Mouse (Mus musculus) midbrain, embryonic 11.5 days (tissue): ENCODE results near the gene Hoxb2. TPM values are rescaled to one million over a fixed set of nuclear protein-coding genes. Genes with fewer than 3 reads are reported as not detected.

Experiments used
- ATAC-seq: fragments of 200-750 bp; cut with Nextera tagmentation; 2 replicates; pipeline ENCODE4 v1.8.0; 2017; ENCODE audit warnings: moderate TSS enrichment, moderate library complexity; ENCODE audit not compliant: low FRiP score
- DNase-seq: peaks from one replicate; pipeline ENCODE4 v3.0.0; 2015; ENCODE audit warnings: low spot score; ENCODE audit errors: missing footprints
- H3K27ac ChIP-seq: fragments of 300-500 bp; sonication (generic); 2 replicates; pipeline ENCODE4 v1.5.1; 2014; ENCODE audit warnings: low read depth, low read length
- H3K27me3 ChIP-seq: fragments of 300-500 bp; sonication (generic); 2 replicates; pipeline ENCODE4 v1.6.1; 2014; ENCODE audit warnings: mild to moderate bottlenecking, low read length, moderate library complexity, mixed read lengths; ENCODE audit not compliant: control insufficient read depth, insufficient read depth
- H3K36me3 ChIP-seq: fragments of 300-500 bp; sonication (generic); 2 replicates; pipeline ENCODE4 v1.6.1; 2014; ENCODE audit warnings: mild to moderate bottlenecking, low read length, moderate library complexity, mixed read lengths; ENCODE audit not compliant: control insufficient read depth, insufficient read depth
- H3K4me1 ChIP-seq: fragments of 300-500 bp; sonication (generic); 2 replicates; pipeline ENCODE4 v1.6.1; 2014; ENCODE audit warnings: low read length; ENCODE audit not compliant: control insufficient read depth, insufficient read depth
- H3K4me2 ChIP-seq: fragments of 300-500 bp; sonication (generic); 2 replicates; pipeline ENCODE4 v1.6.1; 2014; ENCODE audit warnings: mild to moderate bottlenecking, moderate library complexity
- H3K4me3 ChIP-seq: fragments of 300-500 bp; sonication (generic); 2 replicates; pipeline ENCODE4 v1.5.1; 2014; ENCODE audit warnings: low read depth, low read length
- H3K9ac ChIP-seq: fragments of 300-500 bp; sonication (generic); 2 replicates; pipeline ENCODE4 v1.6.1; 2014; ENCODE audit warnings: low read length
- H3K9me3 ChIP-seq: fragments of 300-500 bp; sonication (generic); 2 replicates; pipeline ENCODE4 v1.6.1; 2016; ENCODE audit warnings: low read length; ENCODE audit not compliant: control insufficient read depth
- WGBS: fragments of 180-500 bp; shearing (Covaris S2); extraction: QIAGEN DNeasy Blood & Tissue Kit; methylation state at CpG from one replicate; pipeline ENCODE4 v1.1.7; 2014; 5-methylcytosine and 5-hydroxymethylcytosine counted together
- polyA plus RNA-seq: library from polyadenylated mRNA; unstranded; fragments of >200 nt; fragmentation: Nextera tagmentation; extraction: Ambion mirVana; gene quantifications from 2 replicates; pipeline ENCODE4 v1.2.1, GENCODE M21; 2014

The Hoxb2 gene
- polyA plus RNA-seq, 1 experiment from 2014 or later: not detected

DNA sequence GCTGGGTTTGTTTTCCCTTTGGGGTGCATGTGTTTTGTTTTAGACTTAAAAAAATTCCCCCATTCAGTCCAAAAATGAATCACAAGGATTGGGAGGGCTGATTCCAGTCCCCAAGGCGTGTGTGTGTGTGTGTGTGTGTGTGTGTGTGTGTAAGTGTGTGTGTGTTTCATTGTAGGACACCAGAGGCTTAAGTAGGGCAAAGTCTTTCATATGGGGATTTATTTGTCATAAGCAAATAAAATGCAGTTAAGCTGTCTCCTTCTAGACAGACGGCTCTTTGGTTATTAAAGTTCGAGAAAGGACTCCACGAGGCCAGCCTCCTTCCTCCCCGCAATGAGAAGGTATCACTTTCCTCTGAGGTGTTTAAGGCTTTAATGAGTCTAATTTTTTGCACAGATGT, 28.5 kb upstream of the Hoxb2 start:
- DNase-seq: no peak
- Histone ChIP-seq H3K9me3 (no peaks in the 10 kb centered on the region), H3K27ac (no peak overlapping the region), H3K4me1 (peaks cover 5% of the 10 kb centered on the region), H3K27me3 (peaks cover 100% of the 10 kb centered on the region), H3K4me3 (no peak overlapping the region), H3K4me2 (no peak overlapping the region), H3K36me3 (no peaks in the 10 kb centered on the region), H3K9ac (no peak overlapping the region)
- 8% methylated on average over 5 of the region's 5 CpGs for WGBS
- ATAC-seq: no peak

GRCm38 (mm10) chr11:96322738-96323137, 27.6 kb upstream of the Hoxb2 start:
- no peaks in the 10 kb centered on the region for H3K36me3 ChIP-seq
- no peak overlapping the region for H3K27ac ChIP-seq
- H3K9me3 ChIP-seq: no peaks in the 10 kb centered on the region
- H3K4me1 ChIP-seq: peaks cover 5% of the 10 kb centered on the region
- no peak overlapping the region for H3K4me3 ChIP-seq
- DNase-seq: no peak
- WGBS: 5% methylated on average over 6 of the region's 6 CpGs
- H3K4me2 ChIP-seq: no peak overlapping the region
- ATAC-seq: no peak
- H3K27me3 ChIP-seq: peaks cover 100% of the 10 kb centered on the region
- H3K9ac ChIP-seq: no peak overlapping the region

DNA sequence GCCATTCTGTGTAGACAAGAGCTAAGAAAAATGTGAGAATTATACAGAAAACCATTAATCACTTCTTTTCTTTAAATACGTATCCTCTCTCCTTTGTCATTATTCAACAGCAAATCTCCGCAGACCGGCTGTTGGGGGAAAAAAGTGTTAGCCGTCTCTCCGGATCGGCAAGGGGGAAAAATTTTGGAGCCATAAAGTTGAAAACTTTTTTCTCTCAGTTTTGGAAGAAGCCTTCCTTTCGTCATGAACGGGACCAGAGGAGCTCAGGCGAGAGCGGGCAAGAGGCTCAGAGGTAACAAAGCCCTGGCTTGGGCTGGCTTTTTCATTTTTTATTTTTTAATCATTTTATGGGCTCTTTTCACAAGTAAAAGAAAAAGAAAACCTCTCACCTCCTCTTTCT, 27.2 kb upstream of the Hoxb2 start, which contains the start of gene Hoxb3:
Hoxb3 (plus strand) TSS at position 173 of the 400 bp plus-strand sequence.
- no peaks in the 10 kb centered on the region for H3K9me3 ChIP-seq
- H3K4me2 ChIP-seq: no peak within 1 kb of the TSS
- H3K9ac ChIP-seq: no peak within 1 kb of the TSS
- no peak within 1 kb of the TSS for H3K4me3 ChIP-seq
- 1% methylated on average over 10 of the region's 10 CpGs for WGBS
- ATAC-seq (no peak), DNase-seq (no peak)
- H3K36me3 ChIP-seq: no peaks in the 10 kb centered on the region
- peaks cover 5% of the 10 kb centered on the region for H3K4me1 ChIP-seq
- no peak within 1 kb of the TSS for H3K27ac ChIP-seq
- H3K27me3 ChIP-seq: peaks cover 100% of the 10 kb centered on the region

DNA sequence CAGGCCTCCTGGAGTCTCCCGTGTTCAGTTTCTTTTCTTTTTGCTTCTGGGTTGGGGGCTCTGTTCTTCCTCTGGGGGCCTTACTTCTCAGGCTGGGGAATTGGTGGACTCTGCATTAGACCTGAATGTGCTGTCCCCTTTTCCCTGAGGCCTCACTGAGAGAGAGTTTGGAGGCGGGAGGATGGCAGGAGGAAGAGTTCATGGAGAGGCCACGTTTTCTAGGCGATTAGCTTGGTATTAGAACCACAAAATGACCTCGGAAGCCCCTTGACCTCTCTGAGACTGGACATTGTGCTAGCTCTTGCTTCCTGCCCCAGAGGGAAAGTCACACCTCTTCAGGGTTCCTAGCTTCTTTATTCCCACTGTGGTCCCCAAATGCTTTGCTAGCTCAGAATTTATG, 26.2 kb upstream of the Hoxb2 start:
- H3K9ac ChIP-seq: no peak overlapping the region
- H3K27me3 ChIP-seq: peaks cover 100% of the 10 kb centered on the region
- DNase-seq: no peak
- ATAC-seq: no peak
- 1% methylated on average over 5 of the region's 5 CpGs for WGBS
- H3K36me3 ChIP-seq: no peaks in the 10 kb centered on the region
- no peaks in the 10 kb centered on the region for H3K9me3 ChIP-seq
- H3K4me3 ChIP-seq: no peak overlapping the region
- no peak overlapping the region for H3K27ac ChIP-seq
- peaks cover under 1% of the 10 kb centered on the region; the same call in 1 of the 2 replicates for H3K4me1 ChIP-seq
- H3K4me2 ChIP-seq: no peak overlapping the region

DNA sequence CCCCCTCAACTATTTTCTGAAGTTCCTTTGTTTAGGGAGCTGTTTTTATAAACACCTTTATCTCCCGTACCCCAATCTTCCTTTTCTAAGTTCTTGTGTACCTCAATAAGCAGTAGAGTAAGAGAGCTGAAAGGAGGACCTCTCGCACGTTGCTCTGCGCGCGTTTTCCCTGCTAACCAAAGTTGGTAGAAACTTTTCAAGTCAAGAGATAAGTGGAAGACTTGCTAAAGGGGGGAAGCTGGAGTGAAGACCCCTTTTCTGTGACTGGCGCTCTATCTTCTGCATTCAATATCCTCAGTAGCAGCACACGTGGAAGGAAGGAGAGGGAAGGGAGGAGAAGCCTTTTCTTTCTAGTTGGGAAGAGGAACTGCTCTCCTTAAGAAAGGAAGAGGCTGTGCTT, 25.4 kb upstream of the Hoxb2 start:
- Histone ChIP-seq H3K27me3 (peaks cover 100% of the 10 kb centered on the region), H3K4me2 (no peak overlapping the region), H3K27ac (no peak overlapping the region), H3K9me3 (no peaks in the 10 kb centered on the region), H3K9ac (no peak overlapping the region), H3K4me3 (no peak overlapping the region), H3K36me3 (no peaks in the 10 kb centered on the region), H3K4me1 (no peaks in the 10 kb centered on the region)
- WGBS: 2% methylated on average over 8 of the region's 8 CpGs
- DNase-seq: no peak
- ATAC-seq: no peak

DNA sequence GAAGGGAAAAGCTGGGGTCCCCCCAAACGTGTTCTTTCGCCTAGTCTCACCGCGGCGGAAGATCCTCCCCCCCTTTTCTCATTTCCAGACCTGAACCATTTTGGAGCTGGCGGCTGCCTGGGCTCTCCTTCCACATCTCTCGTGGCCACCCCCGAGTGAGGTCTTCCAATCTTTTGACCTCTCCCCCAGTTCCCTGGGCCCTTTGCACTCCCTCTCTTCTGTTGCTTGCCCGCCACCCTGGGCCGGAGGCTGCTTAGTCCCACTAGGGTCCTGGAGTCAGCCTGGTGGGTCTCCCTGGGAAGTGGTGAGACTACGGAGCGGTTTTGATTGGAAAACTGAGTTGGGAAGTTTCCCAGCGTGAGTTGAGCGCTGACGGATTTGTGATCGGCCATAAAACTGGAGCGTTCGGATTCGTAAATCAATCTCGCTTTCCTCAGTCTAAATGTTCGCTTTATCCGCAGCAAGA, 24.5 kb upstream of the Hoxb2 start:
- Histone ChIP-seq H3K9ac (no peak overlapping the region), H3K4me3 (no peak overlapping the region), H3K36me3 (no peaks in the 10 kb centered on the region), H3K4me2 (no peak overlapping the region), H3K4me1 (no peaks in the 10 kb centered on the region), H3K27me3 (peaks cover 100% of the 10 kb centered on the region), H3K9me3 (no peaks in the 10 kb centered on the region), H3K27ac (no peak overlapping the region)
- no peak for DNase-seq
- WGBS: 2% methylated on average over 22 of the region's 22 CpGs
- no peak for ATAC-seq

DNA sequence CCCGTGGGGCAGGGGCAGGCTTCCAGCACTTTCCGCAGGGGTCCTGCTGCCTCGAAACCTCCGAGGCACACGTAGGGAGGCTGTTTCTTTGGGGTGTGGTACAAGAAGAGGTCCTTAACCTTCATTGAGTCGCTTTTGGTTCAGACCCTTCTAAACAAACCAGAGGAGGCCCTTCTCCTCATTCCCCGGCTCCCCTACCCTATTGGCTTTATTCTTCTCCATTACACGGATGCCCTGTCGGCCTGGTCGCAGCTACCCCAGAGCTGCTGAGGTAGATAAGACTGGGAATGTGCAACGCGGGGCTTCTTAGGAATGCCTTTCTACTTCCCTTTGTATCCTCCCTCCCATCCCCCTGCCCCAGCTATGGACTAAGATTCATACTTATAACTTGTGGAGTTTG, 23.6 kb upstream of the Hoxb2 start:
- Histone ChIP-seq H3K9ac (no peak overlapping the region), H3K4me1 (no peaks in the 10 kb centered on the region), H3K4me2 (no peak overlapping the region), H3K36me3 (no peaks in the 10 kb centered on the region), H3K27ac (no peak overlapping the region), H3K9me3 (no peaks in the 10 kb centered on the region), H3K27me3 (peaks cover 100% of the 10 kb centered on the region), H3K4me3 (no peak overlapping the region)
- WGBS: under 1% methylated on average over 12 of the region's 12 CpGs
- ATAC-seq (no peak), DNase-seq (no peak)

DNA sequence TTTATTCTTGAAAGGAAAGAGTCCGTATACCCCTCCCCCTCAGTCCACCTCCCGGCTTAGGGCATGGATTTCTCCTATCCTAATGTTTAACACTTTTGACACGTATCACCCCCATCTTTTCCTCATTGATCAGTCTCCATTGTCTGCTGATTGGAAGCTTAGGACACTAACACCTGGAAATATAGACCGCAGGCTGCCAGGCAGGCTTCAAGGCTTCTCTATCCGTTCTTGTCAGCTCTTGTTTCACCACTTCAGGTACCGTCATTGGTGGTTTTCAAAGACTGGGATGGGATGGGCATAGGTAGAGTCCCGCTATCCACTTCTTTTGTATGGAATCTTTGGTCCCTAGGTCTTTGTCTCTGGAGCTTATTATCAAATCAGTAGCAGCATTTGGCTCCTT, 23.2 kb upstream of the Hoxb2 start:
- H3K9ac ChIP-seq: no peak overlapping the region
- no peaks in the 10 kb centered on the region for H3K4me1 ChIP-seq
- peaks cover 100% of the 10 kb centered on the region for H3K27me3 ChIP-seq
- ATAC-seq: no peak
- H3K27ac ChIP-seq: no peak overlapping the region
- no peak overlapping the region for H3K4me3 ChIP-seq
- 3% methylated on average over 7 of the region's 7 CpGs for WGBS
- H3K4me2 ChIP-seq: no peak overlapping the region
- H3K9me3 ChIP-seq: no peaks in the 10 kb centered on the region
- DNase-seq: no peak
- no peaks in the 10 kb centered on the region for H3K36me3 ChIP-seq

GRCm38 (mm10) chr11:96327750-96328149, 22.6 kb upstream of the Hoxb2 start:
- DNase-seq (no peak), ATAC-seq (no peak)
- no peak overlapping the region for H3K4me2 ChIP-seq
- H3K36me3 ChIP-seq: no peaks in the 10 kb centered on the region
- H3K4me3 ChIP-seq: no peak overlapping the region
- no peaks in the 10 kb centered on the region for H3K4me1 ChIP-seq
- H3K9ac ChIP-seq: no peak overlapping the region
- H3K9me3 ChIP-seq: no peaks in the 10 kb centered on the region
- 1% methylated on average over 5 of the region's 5 CpGs for WGBS
- H3K27ac ChIP-seq: no peak overlapping the region
- peaks cover 100% of the 10 kb centered on the region for H3K27me3 ChIP-seq

GRCm38 (mm10) chr11:96328605-96329004, 21.7 kb upstream of the Hoxb2 start:
- H3K36me3 ChIP-seq: no peaks in the 10 kb centered on the region
- H3K4me2 ChIP-seq: no peak overlapping the region
- H3K4me3 ChIP-seq: no peak overlapping the region
- no peak overlapping the region for H3K27ac ChIP-seq
- peaks cover 100% of the 10 kb centered on the region for H3K27me3 ChIP-seq
- H3K9me3 ChIP-seq: no peaks in the 10 kb centered on the region
- WGBS: 5% methylated on average over 8 of the region's 8 CpGs
- DNase-seq (no peak), ATAC-seq (no peak)
- H3K4me1 ChIP-seq: no peaks in the 10 kb centered on the region
- no peak overlapping the region for H3K9ac ChIP-seq
